ENCODE assay signal across 9 mouse cellular contexts in the genomic region with DNA sequence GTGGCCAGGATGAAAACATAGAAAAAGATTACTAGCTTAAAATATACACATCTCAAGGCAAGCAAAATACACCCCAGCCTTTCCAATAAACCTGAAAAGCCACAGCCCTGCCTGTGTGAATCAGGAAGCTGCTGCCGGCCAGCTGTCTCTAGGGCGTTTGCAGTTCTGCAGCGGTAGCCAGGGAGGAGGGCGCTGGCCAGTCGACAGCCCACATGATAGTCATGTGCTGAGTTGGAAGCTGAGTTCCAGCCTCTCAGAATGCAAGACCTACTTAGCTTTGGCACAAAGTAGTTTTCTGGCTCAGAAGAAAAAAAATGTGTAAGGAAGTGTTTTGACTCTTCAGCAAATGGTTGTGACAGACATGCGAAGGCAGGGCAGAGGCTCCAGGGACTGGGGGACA. TPM values are rescaled to one million over a fixed set of nuclear protein-coding genes. Genes with fewer than 3 reads are reported as not detected.
DNase-seq lines count a peak whose midpoint lies in the region; ATAC-seq lines count a peak whose summit lies in the region.
"Had no signal": no experiment of that assay in that cellular context is flagged by ENCODE, and none has a peak within 500 bp of the region (broad histone marks: within the 10 kb centered on the region; RNA-seq: fewer than 3 reads in every experiment).

No protein-coding gene starts in this region.

- ATAC-seq in forebrain, embryonic 14.5 days: peak; percentile 33; the same call in 1 of the 2 replicates
- peak; percentile 93 for ATAC-seq in frontal cortex, adult (ENCODE audit: low TSS enrichment)
- peak; percentile 64 for ATAC-seq in megakaryocyte-erythroid progenitor cell, adult 5-6 weeks (replicated peaks; ENCODE audit: low FRiP score, low TSS enrichment, poor library complexity, severe bottlenecking)

- no peak overlapping the region for H3K4me3 ChIP-seq in forebrain, embryonic 14.5 days (ENCODE audit: low read depth, low read length)
- H3K4me3 ChIP-seq in forebrain, embryonic 10.5 days: no peak overlapping the region

- 53% methylated on average over 6 of the region's 6 CpGs for WGBS in forebrain, embryonic 14.5 days
- WGBS in forebrain, embryonic 10.5 days: 73% methylated on average over 6 of the region's 6 CpGs

- intact Hi-C loops in heart, postnatal 14 days (cut with DNase I): no loop called here

- H3K36me3 ChIP-seq in forebrain, embryonic 14.5 days (ENCODE audit: control insufficient read depth, insufficient read depth, low read length): no peaks in the 10 kb centered on the region
- peaks cover 15% of the 10 kb centered on the region for H3K36me3 ChIP-seq in forebrain, embryonic 10.5 days (replicated peaks)

- DNase-seq in forebrain, embryonic 14.5 days (ENCODE audit: low spot score): peak; percentile 48
- no peak for DNase-seq in forebrain, embryonic 10.5 days (ENCODE audit: extremely low spot score, low spot score)
- DNase-seq in adrenal gland, postnatal 36 days: peak; percentile 59 to 70
- peak; percentile 83 to 84 for DNase-seq in heart, postnatal 14 days
- DNase-seq in left cerebral cortex, adult 9 months (ENCODE audit: low spot score in 2 of 2): peak; percentile 66 to 82
- DNase-seq in thymus, postnatal 10 days (ENCODE audit: low spot score in 2 of 2): no peak

- H3K4me2 ChIP-seq in forebrain, embryonic 14.5 days (ENCODE audit: low read length): no peak overlapping the region

- H3K9ac ChIP-seq in forebrain, embryonic 14.5 days (ENCODE audit: low read length): no peak overlapping the region

- H3K9me3 ChIP-seq in forebrain, embryonic 14.5 days (replicated peaks; ENCODE audit: control insufficient read depth, low read length): no peaks in the 10 kb centered on the region
- no peaks in the 10 kb centered on the region for H3K9me3 ChIP-seq in forebrain, embryonic 10.5 days

- H3K27me3 ChIP-seq in forebrain, embryonic 14.5 days (replicated peaks; ENCODE audit: control insufficient read depth, insufficient read depth, low read length): no peaks in the 10 kb centered on the region
- H3K27me3 ChIP-seq in forebrain, embryonic 10.5 days (ENCODE audit: poor library complexity, severe bottlenecking): no peaks in the 10 kb centered on the region
- H3K27me3 ChIP-seq: CH12.LX had no signal

- H3K27ac ChIP-seq in forebrain, embryonic 14.5 days (ENCODE audit: low read depth, low read length): no peak overlapping the region
- no peak overlapping the region for H3K27ac ChIP-seq in forebrain, embryonic 10.5 days

- 0 out of 2 replicates have a peak, but pooled peaks cover 4% of the 10 kb centered on the region for H3K4me1 ChIP-seq in forebrain, embryonic 14.5 days (ENCODE audit: control insufficient read depth, insufficient read depth, low read length)
- peaks cover 26% of the 10 kb centered on the region for H3K4me1 ChIP-seq in forebrain, embryonic 10.5 days

RNA-seq across cellular contexts. Expression of a gene that starts 11.2 kb away (rescaled TPM):
- polyA plus RNA-seq in forebrain, embryonic 14.5 days (2014; fragmentation: Nextera tagmentation; extraction: Ambion mirVana): 20.2 and 23.2 TPM in 2 replicates
- polyA plus RNA-seq in forebrain, embryonic 10.5 days (2016; fragmentation: Nextera tagmentation; extraction: Ambion mirVana): 32.1 TPM in 2 replicates
- 100 to 1,000 TPM in 1 of 2 experiments, 10 to 100 TPM in 1; 82.5 to 195 TPM for total RNA-seq in adrenal gland, postnatal 36 days (2021)
- 10 to 100 TPM; 34.6 to 37.1 TPM for total RNA-seq in heart, postnatal 14 days (2021)
- 1.8 and 5.4 TPM in 2 replicates for total RNA-seq in megakaryocyte-erythroid progenitor cell, adult 5-6 weeks (2014; fragmentation: Nextera tagmentation)
- 5.8 TPM in 1 of 2 replicates, not detected in the other for total RNA-seq in megakaryocyte-erythroid progenitor cell, adult 5-6 weeks (2017)

Comparison
In these comparisons a context has a peak if more than half of its experiments do, and no peak if none do; other contexts are left out.
1. DNase-seq: peak in forebrain, embryonic 14.5 days (single experiment), adrenal gland, postnatal 36 days (2 of 2), heart, postnatal 14 days (2 of 2) and left cerebral cortex, adult 9 months (2 of 2); none in forebrain, embryonic 10.5 days (single experiment) and thymus, postnatal 10 days (0 of 2).
2. ATAC-seq: peak in every context shown above with its lines; median percentile 93 in frontal cortex, adult; 64 in megakaryocyte-erythroid progenitor cell, adult 5-6 weeks; 33 in forebrain, embryonic 14.5 days.
3. RNA of a gene that starts 11.2 kb away (total RNA-seq): 82.5 to 195 TPM in adrenal gland, postnatal 36 days and 34.6 to 37.1 TPM in heart, postnatal 14 days; 1.8 to 5.8 TPM in megakaryocyte-erythroid progenitor cell, adult 5-6 weeks; every median in the first group is over 4 times any median in the second.